Mouse (Mus musculus): Measurements from ENCODE around the gene Gas7. TPM values are rescaled to one million over a fixed set of nuclear protein-coding genes. Genes with fewer than 3 reads are reported as not detected.

Gas7 gene
- polyA plus RNA-seq, 1 experiment = 14.4 TPM

GRCm38 (mm10) chr11:67467132-67467531 lies 11.9 kb downstream of the Gas7 start:
- H3K36me3 ChIP-seq (ENCODE audit: control insufficient read depth, insufficient read depth, low read length) = no peaks in the 10 kb centered on the region
- H3K4me3 ChIP-seq (ENCODE audit: control insufficient read depth, low read depth, low read length) = no peak overlapping the region
- H3K4me1 ChIP-seq (ENCODE audit: control insufficient read depth, insufficient read depth, low read length) = no peaks in the 10 kb centered on the region
- TF ChIP-seq POLR2A (IDR thresholded peaks at IDR 0.05; ENCODE audit: control insufficient read depth, low read depth, low read length) = no peak
- no peak for TF ChIP-seq CTCF (IDR thresholded peaks at IDR 0.05; ENCODE audit: control insufficient read depth, insufficient read depth, insufficient replicate concordance, low read depth, low read length)
- no peaks in the 10 kb centered on the region for H3K27me3 ChIP-seq (ENCODE audit: control insufficient read depth, insufficient read depth, low read length)
- H3K27ac ChIP-seq (ENCODE audit: control insufficient read depth, insufficient read depth, low read depth, low read length) = no peak overlapping the region

GRCm38 (mm10) chr11:67468846-67469245 lies 13.6 kb downstream of the Gas7 start:
- no peak overlapping the region for H3K27ac ChIP-seq (ENCODE audit: control insufficient read depth, insufficient read depth, low read depth, low read length)
- H3K36me3 ChIP-seq (ENCODE audit: control insufficient read depth, insufficient read depth, low read length) = no peaks in the 10 kb centered on the region
- TF ChIP-seq POLR2A (IDR thresholded peaks at IDR 0.05; ENCODE audit: control insufficient read depth, low read depth, low read length) (no peak), CTCF (IDR thresholded peaks at IDR 0.05; ENCODE audit: control insufficient read depth, insufficient read depth, insufficient replicate concordance, low read depth, low read length) (no peak)
- no peaks in the 10 kb centered on the region for H3K4me1 ChIP-seq (ENCODE audit: control insufficient read depth, insufficient read depth, low read length)
- H3K4me3 ChIP-seq (ENCODE audit: control insufficient read depth, low read depth, low read length) = no peak overlapping the region
- H3K27me3 ChIP-seq (ENCODE audit: control insufficient read depth, insufficient read depth, low read length) = no peaks in the 10 kb centered on the region

GRCm38 (mm10) chr11:67474590-67474989 lies 19.4 kb downstream of the Gas7 start:
- no peak overlapping the region for H3K27ac ChIP-seq (ENCODE audit: control insufficient read depth, insufficient read depth, low read depth, low read length)
- no peak overlapping the region for H3K4me3 ChIP-seq (ENCODE audit: control insufficient read depth, low read depth, low read length)
- H3K36me3 ChIP-seq (ENCODE audit: control insufficient read depth, insufficient read depth, low read length) = no peaks in the 10 kb centered on the region
- peaks cover 1% of the 10 kb centered on the region; the same call in 1 of the 2 replicates for H3K4me1 ChIP-seq (ENCODE audit: control insufficient read depth, insufficient read depth, low read length)
- H3K27me3 ChIP-seq (ENCODE audit: control insufficient read depth, insufficient read depth, low read length) = no peaks in the 10 kb centered on the region
- no peak for TF ChIP-seq POLR2A (IDR thresholded peaks at IDR 0.05; ENCODE audit: control insufficient read depth, low read depth, low read length)
- no peak for TF ChIP-seq CTCF (IDR thresholded peaks at IDR 0.05; ENCODE audit: control insufficient read depth, insufficient read depth, insufficient replicate concordance, low read depth, low read length)

- TF ChIP-seq CTCF (IDR thresholded peaks at IDR 0.05; ENCODE audit: control insufficient read depth, insufficient read depth, insufficient replicate concordance, low read depth, low read length) = no peak
- TF ChIP-seq POLR2A (IDR thresholded peaks at IDR 0.05; ENCODE audit: control insufficient read depth, low read depth, low read length) = no peak
These were observed 24.3 kb downstream of the Gas7 start for GRCm38 (mm10) chr11:67479534-67479933.

GRCm38 (mm10) chr11:67480204-67480956 lies 25.1 kb downstream of the Gas7 start:
- peaks cover 2% of the 10 kb centered on the region; the same call in 1 of the 2 replicates for H3K4me1 ChIP-seq (ENCODE audit: control insufficient read depth, insufficient read depth, low read length)
- TF ChIP-seq CTCF (IDR thresholded peaks at IDR 0.05; ENCODE audit: control insufficient read depth, insufficient read depth, insufficient replicate concordance, low read depth, low read length) (no peak), POLR2A (IDR thresholded peaks at IDR 0.05; ENCODE audit: control insufficient read depth, low read depth, low read length) (no peak)
- no peak overlapping the region for H3K27ac ChIP-seq (ENCODE audit: control insufficient read depth, insufficient read depth, low read depth, low read length)
- H3K36me3 ChIP-seq (ENCODE audit: control insufficient read depth, insufficient read depth, low read length) = no peaks in the 10 kb centered on the region
- H3K4me3 ChIP-seq (ENCODE audit: control insufficient read depth, low read depth, low read length) = no peak overlapping the region
- H3K27me3 ChIP-seq (ENCODE audit: control insufficient read depth, insufficient read depth, low read length) = no peaks in the 10 kb centered on the region

More at GRCm38 (mm10) chr11:67479534-67479933, 24.3 kb downstream of the Gas7 start:
- H3K36me3 ChIP-seq (ENCODE audit: control insufficient read depth, insufficient read depth, low read length) = no peaks in the 10 kb centered on the region
- H3K27me3 ChIP-seq (ENCODE audit: control insufficient read depth, insufficient read depth, low read length) = no peaks in the 10 kb centered on the region
- peaks cover 2% of the 10 kb centered on the region; the same call in 1 of the 2 replicates for H3K4me1 ChIP-seq (ENCODE audit: control insufficient read depth, insufficient read depth, low read length)
- no peak overlapping the region for H3K4me3 ChIP-seq (ENCODE audit: control insufficient read depth, low read depth, low read length)
- no peak overlapping the region for H3K27ac ChIP-seq (ENCODE audit: control insufficient read depth, insufficient read depth, low read depth, low read length)

- no peak for TF ChIP-seq CTCF (IDR thresholded peaks at IDR 0.05; ENCODE audit: control insufficient read depth, insufficient read depth, insufficient replicate concordance, low read depth, low read length)
- no peak for TF ChIP-seq POLR2A (IDR thresholded peaks at IDR 0.05; ENCODE audit: control insufficient read depth, low read depth, low read length)
- Histone ChIP-seq H3K27ac (ENCODE audit: control insufficient read depth, insufficient read depth, low read depth, low read length) (no peak overlapping the region), H3K4me1 (ENCODE audit: control insufficient read depth, insufficient read depth, low read length) (peaks cover 2% of the 10 kb centered on the region; the same call in 1 of the 2 replicates), H3K27me3 (ENCODE audit: control insufficient read depth, insufficient read depth, low read length) (no peaks in the 10 kb centered on the region), H3K36me3 (ENCODE audit: control insufficient read depth, insufficient read depth, low read length) (no peaks in the 10 kb centered on the region), H3K4me3 (ENCODE audit: control insufficient read depth, low read depth, low read length) (no peak overlapping the region)
These were observed 26.5 kb downstream of the Gas7 start for GRCm38 (mm10) chr11:67481691-67482090.

- Histone ChIP-seq H3K27me3 (ENCODE audit: control insufficient read depth, insufficient read depth, low read length) (no peaks in the 10 kb centered on the region), H3K36me3 (ENCODE audit: control insufficient read depth, insufficient read depth, low read length) (no peaks in the 10 kb centered on the region), H3K4me1 (ENCODE audit: control insufficient read depth, insufficient read depth, low read length) (peaks cover 2% of the 10 kb centered on the region; the same call in 1 of the 2 replicates), H3K27ac (ENCODE audit: control insufficient read depth, insufficient read depth, low read depth, low read length) (no peak overlapping the region), H3K4me3 (ENCODE audit: control insufficient read depth, low read depth, low read length) (no peak overlapping the region)
- TF ChIP-seq CTCF (IDR thresholded peaks at IDR 0.05; ENCODE audit: control insufficient read depth, insufficient read depth, insufficient replicate concordance, low read depth, low read length) (no peak), POLR2A (IDR thresholded peaks at IDR 0.05; ENCODE audit: control insufficient read depth, low read depth, low read length) (no peak)
These were observed 27.1 kb downstream of the Gas7 start for GRCm38 (mm10) chr11:67482217-67482760.
